Mouse (Mus musculus) R1 (cell line): ENCODE measurements around the gene Zmym1.
A peak's percentile ranks its signal among the peaks of the same experiment; 100 is the strongest.

Experiments
- DNase-seq: peaks from one replicate; pipeline ENCODE4 v3.0.0-alpha.2; 2018; ENCODE audit warnings: low read depth, low spot score

The Zmym1 gene

GRCm38 (mm10) chr4:127027228-127028190 lies 33.4 kb downstream of the Zmym1 start:
- DNase-seq, result peak; percentile 92

GRCm38 (mm10) chr4:127026826-127027225 lies 34.1 kb downstream of the Zmym1 start:
- DNase-seq, result no peak

GRCm38 (mm10) chr4:127024240-127024639 lies 36.7 kb downstream of the Zmym1 start:
- DNase-seq, result no peak

GRCm38 (mm10) chr4:127023201-127023600 lies 37.8 kb downstream of the Zmym1 start:
- no peak for DNase-seq

- peak; percentile 91 for DNase-seq
Measured at GRCm38 (mm10) chr4:127021989-127022626, 38.8 kb downstream of the Zmym1 start.

- DNase-seq, result peak; percentile 100
Measured at GRCm38 (mm10) chr4:127021151-127021945, 39.6 kb downstream of the Zmym1 start, which contains the start of gene Sfpq. Gene Sfpq (plus strand): TSS chr4:127021324.

- no peak for DNase-seq
Measured at GRCm38 (mm10) chr4:127020411-127021150, 40.4 kb downstream of the Zmym1 start.

GRCm38 (mm10) chr4:127016366-127016765 lies 44.6 kb downstream of the Zmym1 start:
- DNase-seq, result no peak

GRCm38 (mm10) chr4:127015294-127015993 lies 45.5 kb downstream of the Zmym1 start:
- DNase-seq, result peak; percentile 89

GRCm38 (mm10) chr4:127005113-127005936 lies 55.6 kb downstream of the Zmym1 start:
- DNase-seq, result peak; percentile 80

- DNase-seq, result no peak
Measured at GRCm38 (mm10) chr4:127004384-127004783, 56.6 kb downstream of the Zmym1 start.

GRCm38 (mm10) chr4:127000601-127001105 lies 60.3 kb downstream of the Zmym1 start:
- DNase-seq, result no peak

GRCm38 (mm10) chr4:126999372-126999771 lies 61.6 kb downstream of the Zmym1 start:
- peak; percentile 82 for DNase-seq
